ENCODE assay signal across 25 mouse cellular contexts in genomic region chr15:21780701-21781100, GRCm38 (mm10).
DNase-seq lines count a peak whose midpoint lies in the region; ATAC-seq lines count a peak whose summit lies in the region.
"Had no signal": no experiment of that assay in that cellular context is flagged by ENCODE, and none has a peak within 500 bp of the region (broad histone marks: within the 10 kb centered on the region; RNA-seq: fewer than 3 reads in every experiment).

No protein-coding gene starts in this region.

- no peaks in the 10 kb centered on the region for H3K9me3 ChIP-seq in forebrain, embryonic 11.5 days (ENCODE audit: control insufficient read depth, low read length)
- H3K9me3 ChIP-seq in forebrain, embryonic 12.5 days: no peaks in the 10 kb centered on the region
- no peaks in the 10 kb centered on the region for H3K9me3 ChIP-seq in midbrain, embryonic 12.5 days
- no peaks in the 10 kb centered on the region for H3K9me3 ChIP-seq in midbrain, embryonic 10.5 days (replicated peaks)
- no peaks in the 10 kb centered on the region for H3K9me3 ChIP-seq in midbrain, embryonic 14.5 days (ENCODE audit: control insufficient read depth, low read length)
- no peaks in the 10 kb centered on the region for H3K9me3 ChIP-seq in kidney, embryonic 16.5 days (ENCODE audit: low read length)
- H3K9me3 ChIP-seq: heart, embryonic 10.5 days; intestine, embryonic 15.5 days; limb, embryonic 15.5 days; lung, embryonic 15.5 days; neural tube, embryonic 12.5 days; stomach, embryonic 15.5 days had no signal

- ATAC-seq in forebrain, embryonic 11.5 days (replicated peaks; ENCODE audit: low FRiP score): peak; percentile 67
- no peak; the same call in 1 of the 2 replicates for ATAC-seq in forebrain, embryonic 12.5 days (ENCODE audit: low FRiP score)
- ATAC-seq in midbrain, embryonic 12.5 days (ENCODE audit: low FRiP score, low read depth): peak; percentile 75
- no peak for ATAC-seq in midbrain, embryonic 14.5 days (ENCODE audit: low FRiP score, low TSS enrichment)
- ATAC-seq in kidney, embryonic 16.5 days (ENCODE audit: low FRiP score, low TSS enrichment): no peak
- ATAC-seq: intestine, embryonic 15.5 days; Patski had no signal

- 49% methylated on average over 3 of the region's 3 CpGs for WGBS in forebrain, embryonic 11.5 days
- WGBS in forebrain, embryonic 12.5 days: 49% methylated on average over 3 of the region's 3 CpGs
- 55% methylated on average over 3 of the region's 3 CpGs for WGBS in midbrain, embryonic 12.5 days
- WGBS in midbrain, embryonic 10.5 days: 60% methylated on average over 3 of the region's 3 CpGs
- WGBS in midbrain, embryonic 14.5 days: 63% methylated on average over 3 of the region's 3 CpGs
- WGBS in kidney, embryonic 16.5 days: 40% methylated on average over 3 of the region's 3 CpGs

- H3K27me3 ChIP-seq in forebrain, embryonic 11.5 days (ENCODE audit: control insufficient read depth, insufficient read depth, low read length): no peaks in the 10 kb centered on the region
- no peaks in the 10 kb centered on the region for H3K27me3 ChIP-seq in forebrain, embryonic 12.5 days
- H3K27me3 ChIP-seq in midbrain, embryonic 12.5 days: no peaks in the 10 kb centered on the region
- no peaks in the 10 kb centered on the region for H3K27me3 ChIP-seq in midbrain, embryonic 10.5 days (ENCODE audit: low read depth, poor library complexity, severe bottlenecking)
- no peaks in the 10 kb centered on the region for H3K27me3 ChIP-seq in midbrain, embryonic 14.5 days (ENCODE audit: control insufficient read depth, insufficient read depth, low read length)
- no peaks in the 10 kb centered on the region for H3K27me3 ChIP-seq in kidney, embryonic 16.5 days (ENCODE audit: insufficient read depth, low read length)
- H3K27me3 ChIP-seq: intestine, embryonic 15.5 days; limb, embryonic 15.5 days; lung, embryonic 15.5 days; megakaryocyte, embryonic 14.5 days; neural tube, embryonic 12.5 days; Patski; stomach, embryonic 15.5 days had no signal

- H3K36me3 ChIP-seq in forebrain, embryonic 11.5 days (ENCODE audit: control insufficient read depth, insufficient read depth, low read length): no peaks in the 10 kb centered on the region
- H3K36me3 ChIP-seq in forebrain, embryonic 12.5 days (replicated peaks): no peaks in the 10 kb centered on the region
- H3K36me3 ChIP-seq in midbrain, embryonic 12.5 days: no peaks in the 10 kb centered on the region
- no peaks in the 10 kb centered on the region for H3K36me3 ChIP-seq in midbrain, embryonic 10.5 days
- H3K36me3 ChIP-seq in midbrain, embryonic 14.5 days (ENCODE audit: control insufficient read depth, insufficient read depth, low read length): no peaks in the 10 kb centered on the region
- no peaks in the 10 kb centered on the region for H3K36me3 ChIP-seq in kidney, embryonic 16.5 days (ENCODE audit: insufficient read depth, low read length)
- H3K36me3 ChIP-seq: heart, embryonic 10.5 days; intestine, embryonic 15.5 days; limb, embryonic 15.5 days; lung, embryonic 15.5 days; neural tube, embryonic 12.5 days; stomach, embryonic 15.5 days had no signal

- no peak overlapping the region for H3K4me3 ChIP-seq in forebrain, embryonic 11.5 days (ENCODE audit: low read depth, low read length)
- H3K4me3 ChIP-seq in forebrain, embryonic 12.5 days (replicated peaks): no peak overlapping the region
- H3K4me3 ChIP-seq in midbrain, embryonic 12.5 days: no peak overlapping the region
- H3K4me3 ChIP-seq in midbrain, embryonic 10.5 days: no peak overlapping the region
- no peak overlapping the region for H3K4me3 ChIP-seq in midbrain, embryonic 14.5 days (replicated peaks; ENCODE audit: low read depth, low read length)
- H3K4me3 ChIP-seq in kidney, embryonic 16.5 days (ENCODE audit: low read length): no peak overlapping the region
- H3K4me3 ChIP-seq: erythroblast, embryonic 14.5 days; heart, embryonic 10.5 days; intestine, embryonic 15.5 days; limb, embryonic 15.5 days; lung, embryonic 15.5 days; megakaryocyte, embryonic 14.5 days; neural tube, embryonic 12.5 days; stomach, embryonic 15.5 days had no signal

- no peak overlapping the region for H3K9ac ChIP-seq in forebrain, embryonic 11.5 days (ENCODE audit: low read length)
- H3K9ac ChIP-seq in forebrain, embryonic 12.5 days: no peak overlapping the region
- no peak overlapping the region for H3K9ac ChIP-seq in midbrain, embryonic 12.5 days (replicated peaks)
- H3K9ac ChIP-seq in midbrain, embryonic 14.5 days (replicated peaks; ENCODE audit: low read length): no peak overlapping the region
- H3K9ac ChIP-seq in kidney, embryonic 16.5 days (replicated peaks; ENCODE audit: low read length): no peak overlapping the region
- H3K9ac ChIP-seq: intestine, embryonic 15.5 days; limb, embryonic 15.5 days; liver, embryonic 14.5 days; lung, embryonic 15.5 days; neural tube, embryonic 12.5 days; stomach, embryonic 15.5 days had no signal

- H3K27ac ChIP-seq in forebrain, embryonic 11.5 days (ENCODE audit: low read depth, low read length): no peak overlapping the region
- H3K27ac ChIP-seq in forebrain, embryonic 12.5 days: no peak overlapping the region
- H3K27ac ChIP-seq in midbrain, embryonic 12.5 days (replicated peaks): no peak overlapping the region
- no peak overlapping the region for H3K27ac ChIP-seq in midbrain, embryonic 10.5 days (replicated peaks)
- no peak overlapping the region for H3K27ac ChIP-seq in midbrain, embryonic 14.5 days (replicated peaks; ENCODE audit: low read depth, low read length)
- H3K27ac ChIP-seq in kidney, embryonic 16.5 days (ENCODE audit: low read length): no peak overlapping the region
- H3K27ac ChIP-seq: heart, embryonic 10.5 days; intestine, embryonic 15.5 days; limb, embryonic 15.5 days; liver, embryonic 14.5 days; lung, embryonic 15.5 days; neural tube, embryonic 12.5 days; stomach, embryonic 15.5 days had no signal

- no peak for DNase-seq in forebrain, embryonic 11.5 days (ENCODE audit: low spot score)
- DNase-seq in midbrain, embryonic 10.5 days (ENCODE audit: low spot score): no peak
- DNase-seq in midbrain, embryonic 14.5 days: peak; percentile 47
- DNase-seq in cerebellum, adult 11 months: no peak
- DNase-seq: cerebellum, adult 2 months; cerebellum, postnatal 25 days; gastrocnemius, postnatal 10 days; heart, postnatal 4 days; kidney, postnatal 36 days; lung, postnatal 36 days; right cerebral cortex, postnatal 4 days; thymus, postnatal 25 days had no signal

- H3K4me2 ChIP-seq in forebrain, embryonic 11.5 days (ENCODE audit: low read depth, low read length, severe bottlenecking): no peak overlapping the region
- H3K4me2 ChIP-seq in forebrain, embryonic 12.5 days: no peak overlapping the region
- H3K4me2 ChIP-seq in midbrain, embryonic 12.5 days (replicated peaks): no peak overlapping the region
- no peak overlapping the region for H3K4me2 ChIP-seq in midbrain, embryonic 14.5 days (ENCODE audit: low read length)
- H3K4me2 ChIP-seq in kidney, embryonic 16.5 days (replicated peaks; ENCODE audit: low read depth, low read length): no peak overlapping the region
- H3K4me2 ChIP-seq: intestine, embryonic 15.5 days; limb, embryonic 15.5 days; lung, embryonic 15.5 days; neural tube, embryonic 12.5 days; stomach, embryonic 15.5 days had no signal

- H3K4me1 ChIP-seq in forebrain, embryonic 11.5 days (replicated peaks; ENCODE audit: control insufficient read depth, insufficient read depth, low read length): no peaks in the 10 kb centered on the region
- H3K4me1 ChIP-seq in forebrain, embryonic 12.5 days: no peaks in the 10 kb centered on the region
- no peaks in the 10 kb centered on the region for H3K4me1 ChIP-seq in midbrain, embryonic 12.5 days
- no peaks in the 10 kb centered on the region for H3K4me1 ChIP-seq in midbrain, embryonic 10.5 days
- H3K4me1 ChIP-seq in midbrain, embryonic 14.5 days (ENCODE audit: control insufficient read depth, insufficient read depth, low read length): no peaks in the 10 kb centered on the region
- no peaks in the 10 kb centered on the region for H3K4me1 ChIP-seq in kidney, embryonic 16.5 days (ENCODE audit: insufficient read depth, low read length)
- H3K4me1 ChIP-seq: heart, embryonic 10.5 days; intestine, embryonic 15.5 days; limb, embryonic 15.5 days; lung, embryonic 15.5 days; megakaryocyte, embryonic 14.5 days; neural tube, embryonic 12.5 days; stomach, embryonic 15.5 days had no signal

Comparison
In these comparisons a context has a peak if more than half of its experiments do, and no peak if none do; other contexts are left out.
1. ATAC-seq: peak in forebrain, embryonic 11.5 days (single experiment) and midbrain, embryonic 12.5 days (single experiment); none in forebrain, embryonic 12.5 days (single experiment), midbrain, embryonic 14.5 days (single experiment) and kidney, embryonic 16.5 days (single experiment).